ENCODE assay signal across 8 mouse cellular contexts in the genomic region with DNA sequence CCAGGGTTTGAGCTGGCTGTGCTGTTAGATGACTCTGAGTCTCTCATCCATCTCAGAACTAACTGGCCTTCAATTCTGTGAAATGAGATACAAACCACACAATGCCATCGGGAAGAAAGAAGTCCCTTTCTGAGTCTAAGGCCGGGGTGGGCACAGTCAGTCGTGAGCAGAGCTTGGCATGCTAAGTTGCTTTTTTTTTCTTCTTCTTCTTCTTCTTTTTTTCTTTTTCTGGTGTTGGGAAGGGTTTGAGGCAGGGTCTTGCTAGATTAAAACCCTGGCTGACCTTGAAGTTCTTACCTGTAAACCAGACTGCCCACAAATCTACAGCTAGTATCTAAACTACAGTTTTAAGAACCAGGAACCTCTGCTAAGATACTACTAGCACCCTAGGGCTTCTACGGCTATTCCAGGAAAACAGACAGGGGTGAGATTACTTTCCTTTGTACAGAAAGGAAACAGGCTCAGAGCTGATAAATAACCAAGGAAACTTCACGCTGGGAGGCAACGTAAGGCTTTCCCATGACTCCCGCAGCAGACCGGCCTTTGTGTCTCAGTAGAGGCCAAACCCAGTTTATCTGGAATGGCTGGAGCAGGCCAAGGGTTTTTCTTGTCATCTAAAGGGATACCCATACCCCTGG. TPM values are rescaled to one million over a fixed set of nuclear protein-coding genes. Genes with fewer than 3 reads are reported as not detected.
DNase-seq lines count a peak whose midpoint lies in the region; ATAC-seq and TF ChIP-seq lines count a peak whose summit lies in the region.

No protein-coding gene starts in this region.

- no peak for ATAC-seq in lung, embryonic 14.5 days (ENCODE audit: insufficient read depth)
- ATAC-seq in embryonic facial prominence, embryonic 15.5 days (ENCODE audit: insufficient number of reproducible peaks, low FRiP score, low TSS enrichment, low read depth), result no peak
- ATAC-seq in limb, embryonic 11.5 days (ENCODE audit: insufficient number of reproducible peaks, low FRiP score, low TSS enrichment, low read depth), result no peak

- peaks cover 30% of the 10 kb centered on the region for H3K36me3 ChIP-seq in lung, embryonic 14.5 days (ENCODE audit: insufficient read depth)
- peaks cover 28% of the 10 kb centered on the region for H3K36me3 ChIP-seq in embryonic facial prominence, embryonic 15.5 days
- no peaks in the 10 kb centered on the region; the same call in 1 of the 2 replicates for H3K36me3 ChIP-seq in limb, embryonic 11.5 days (ENCODE audit: control insufficient read depth, insufficient read depth, low read length)

- peak overlapping the region; percentile 56 for H3K9ac ChIP-seq in lung, embryonic 14.5 days
- H3K9ac ChIP-seq in embryonic facial prominence, embryonic 15.5 days, result peak overlapping the region; percentile 42; the same call in 1 of the 2 replicates
- peak overlapping the region; percentile 35 for H3K9ac ChIP-seq in limb, embryonic 11.5 days (ENCODE audit: low read length)

- no peak for TF ChIP-seq CTCF in lung, embryonic 14.5 days (IDR thresholded peaks at IDR 0.05; ENCODE audit: low read depth)
- no peak for TF ChIP-seq CTCF in olfactory bulb, adult 2 months (IDR thresholded peaks at IDR 0.05; ENCODE audit: insufficient read depth, low read depth, low read length)

- peak overlapping the region; percentile 78 for H3K27ac ChIP-seq in lung, embryonic 14.5 days (ENCODE audit: low read depth)
- H3K27ac ChIP-seq in embryonic facial prominence, embryonic 15.5 days (replicated peaks), result peak overlapping the region; percentile 85
- H3K27ac ChIP-seq in limb, embryonic 11.5 days (replicated peaks; ENCODE audit: low read depth, low read length), result no peak overlapping the region; the same call in 1 of the 2 replicates
- no peak overlapping the region for H3K27ac ChIP-seq in olfactory bulb, adult 2 months (ENCODE audit: insufficient read depth, low read depth, low read length)

- H3K9me3 ChIP-seq in lung, embryonic 14.5 days (ENCODE audit: low read depth, low read length), result no peaks in the 10 kb centered on the region
- H3K9me3 ChIP-seq in embryonic facial prominence, embryonic 15.5 days (replicated peaks), result no peaks in the 10 kb centered on the region
- H3K9me3 ChIP-seq in limb, embryonic 11.5 days (ENCODE audit: control insufficient read depth, low read length), result no peaks in the 10 kb centered on the region

- H3K4me3 ChIP-seq in lung, embryonic 14.5 days (ENCODE audit: low read depth, low read length), result peak overlapping the region; percentile 33
- peak overlapping the region; percentile 40 for H3K4me3 ChIP-seq in embryonic facial prominence, embryonic 15.5 days (replicated peaks)
- H3K4me3 ChIP-seq in limb, embryonic 11.5 days (ENCODE audit: low read depth, low read length), result peak overlapping the region; percentile 21
- H3K4me3 ChIP-seq in olfactory bulb, adult 2 months (ENCODE audit: insufficient read depth, low read depth, low read length), result peak overlapping the region; percentile 43

- DNase-seq in lung, embryonic 14.5 days, result no peak
- DNase-seq in lung, postnatal 25 days (ENCODE audit: low spot score), result no peak
- no peak for DNase-seq in limb, embryonic 11.5 days (ENCODE audit: low spot score)
- no peak for DNase-seq in cerebellum, adult 11-12 months
- DNase-seq in Muller cell, postnatal 12 days (ENCODE audit: inconsistent ontology term), result no peak
- DNase-seq in right cerebral cortex, adult 2 months (ENCODE audit: low spot score in 2 of 2), result no peak

- no peak for TF ChIP-seq POLR2A in olfactory bulb, adult 2 months (IDR thresholded peaks at IDR 0.05; ENCODE audit: insufficient read depth, low read depth, low read length)

- WGBS in lung, embryonic 14.5 days, result 32% methylated on average over 8 of the region's 8 CpGs
- 30% methylated on average over 8 of the region's 8 CpGs for WGBS in embryonic facial prominence, embryonic 15.5 days
- 46% methylated on average over 8 of the region's 8 CpGs for WGBS in limb, embryonic 11.5 days
- WGBS in olfactory bulb, adult 2 months, result 29% methylated on average over 8 of the region's 8 CpGs

- no peaks in the 10 kb centered on the region for H3K27me3 ChIP-seq in lung, embryonic 14.5 days (ENCODE audit: insufficient read depth, low read length)
- H3K27me3 ChIP-seq in embryonic facial prominence, embryonic 15.5 days, result no peaks in the 10 kb centered on the region
- H3K27me3 ChIP-seq in limb, embryonic 11.5 days (ENCODE audit: control insufficient read depth, insufficient read depth, low read length), result peaks cover 4% of the 10 kb centered on the region; the same call in 1 of the 2 replicates

- peaks cover 7% of the 10 kb centered on the region for H3K4me1 ChIP-seq in lung, embryonic 14.5 days (ENCODE audit: insufficient read depth)
- peaks cover 50% of the 10 kb centered on the region for H3K4me1 ChIP-seq in embryonic facial prominence, embryonic 15.5 days
- H3K4me1 ChIP-seq in limb, embryonic 11.5 days (ENCODE audit: control insufficient read depth, insufficient read depth, low read length), result peaks cover 14% of the 10 kb centered on the region; the same call in 1 of the 2 replicates
- H3K4me1 ChIP-seq in olfactory bulb, adult 2 months (ENCODE audit: control insufficient read depth, insufficient read depth, low read length), result peaks cover 11% of the 10 kb centered on the region

- H3K4me2 ChIP-seq in lung, embryonic 14.5 days, result peak overlapping the region; percentile 68
- H3K4me2 ChIP-seq in embryonic facial prominence, embryonic 15.5 days (replicated peaks), result peak overlapping the region; percentile 69
- H3K4me2 ChIP-seq in limb, embryonic 11.5 days (ENCODE audit: low read depth, severe bottlenecking), result peak overlapping the region; percentile 65

RNA-seq across cellular contexts. Expression of a gene that starts 8.2 kb away (rescaled TPM):
- 191 and 208 TPM in 2 replicates for polyA plus RNA-seq in lung, embryonic 14.5 days (2014; fragmentation: Nextera tagmentation; extraction: Ambion mirVana)
- polyA plus RNA-seq in embryonic facial prominence, embryonic 15.5 days (2015; fragmentation: Nextera tagmentation; extraction: Ambion mirVana), result 173 and 176 TPM in 2 replicates
- polyA plus RNA-seq in limb, embryonic 11.5 days (2014; fragmentation: Nextera tagmentation; extraction: Ambion mirVana), result 164 and 168 TPM in 2 replicates
- not detected in 2 replicates for polyA plus RNA-seq in olfactory bulb, adult 2 months (2012; ENCODE audit: insufficient read depth, insufficient read length, low replicate concordance, missing spikeins)

RNA-seq across cellular contexts. Expression of a gene that starts 23.5 kb away (rescaled TPM):
- polyA plus RNA-seq in lung, embryonic 14.5 days (2014; fragmentation: Nextera tagmentation; extraction: Ambion mirVana), result 1,851 and 1,959 TPM in 2 replicates
- 1,738 and 1,786 TPM in 2 replicates for polyA plus RNA-seq in embryonic facial prominence, embryonic 15.5 days (2015; fragmentation: Nextera tagmentation; extraction: Ambion mirVana)
- polyA plus RNA-seq in limb, embryonic 11.5 days (2014; fragmentation: Nextera tagmentation; extraction: Ambion mirVana), result 2,190 and 2,300 TPM in 2 replicates
- 341 and 464 TPM in 2 replicates for polyA plus RNA-seq in olfactory bulb, adult 2 months (2012; ENCODE audit: insufficient read depth, insufficient read length, low replicate concordance, missing spikeins)

RNA-seq across cellular contexts. Expression of a gene that starts 25.8 kb away (rescaled TPM):
- 39.5 and 44.4 TPM in 2 replicates for polyA plus RNA-seq in lung, embryonic 14.5 days (2014; fragmentation: Nextera tagmentation; extraction: Ambion mirVana)
- 36.8 and 42.2 TPM in 2 replicates for polyA plus RNA-seq in embryonic facial prominence, embryonic 15.5 days (2015; fragmentation: Nextera tagmentation; extraction: Ambion mirVana)
- 34.6 and 37.0 TPM in 2 replicates for polyA plus RNA-seq in limb, embryonic 11.5 days (2014; fragmentation: Nextera tagmentation; extraction: Ambion mirVana)
- 207 TPM in 1 of 2 replicates, not detected in the other for polyA plus RNA-seq in olfactory bulb, adult 2 months (2012; ENCODE audit: insufficient read depth, insufficient read length, low replicate concordance, missing spikeins)

RNA-seq across cellular contexts. Expression of a gene that starts 29.8 kb away (rescaled TPM):
- 2.0 and 2.3 TPM in 2 replicates for polyA plus RNA-seq in lung, embryonic 14.5 days (2014; fragmentation: Nextera tagmentation; extraction: Ambion mirVana)
- polyA plus RNA-seq in embryonic facial prominence, embryonic 15.5 days (2015; fragmentation: Nextera tagmentation; extraction: Ambion mirVana), result 21.1 and 21.5 TPM in 2 replicates
- polyA plus RNA-seq in limb, embryonic 11.5 days (2014; fragmentation: Nextera tagmentation; extraction: Ambion mirVana), result 1.0 and 1.5 TPM in 2 replicates
- polyA plus RNA-seq in olfactory bulb, adult 2 months (2012; ENCODE audit: insufficient read depth, insufficient read length, low replicate concordance, missing spikeins), result not detected in 2 replicates

Comparison
In these comparisons a context has a peak if more than half of its experiments do, and no peak if none do; other contexts are left out.
1. H3K27ac ChIP-seq: peak in lung, embryonic 14.5 days (single experiment) and embryonic facial prominence, embryonic 15.5 days (single experiment); none in limb, embryonic 11.5 days (single experiment) and olfactory bulb, adult 2 months (single experiment).
2. Peak in every context shown above with its lines, with median percentiles within 50 percentile points of each other: H3K4me2 ChIP-seq, H3K4me3 ChIP-seq and H3K9ac ChIP-seq.